Mouse (Mus musculus) thymus, adult 2 months (tissue): ENCODE data around the gene Pmp22.

Experiments
- CTCF ChIP-seq: fragments of 200-500 bp; IDR thresholded peaks from 2 replicates; pipeline ENCODE4 v1.5.1; 2012; ENCODE audit warnings: mild to moderate bottlenecking, control low read depth, low read length, moderate library complexity, borderline replicate concordance; ENCODE audit not compliant: control insufficient read depth, poor library complexity, insufficient read depth; ENCODE audit errors: extremely low read depth
- POLR2A ChIP-seq: fragments of 200-500 bp; IDR thresholded peaks from 2 replicates; pipeline ENCODE4 v1.6.1; 2012; ENCODE audit warnings: mild to moderate bottlenecking, low read length, control low read depth, moderate library complexity; ENCODE audit not compliant: control insufficient read depth, poor library complexity, insufficient read depth; ENCODE audit errors: extremely low read depth

DNA sequence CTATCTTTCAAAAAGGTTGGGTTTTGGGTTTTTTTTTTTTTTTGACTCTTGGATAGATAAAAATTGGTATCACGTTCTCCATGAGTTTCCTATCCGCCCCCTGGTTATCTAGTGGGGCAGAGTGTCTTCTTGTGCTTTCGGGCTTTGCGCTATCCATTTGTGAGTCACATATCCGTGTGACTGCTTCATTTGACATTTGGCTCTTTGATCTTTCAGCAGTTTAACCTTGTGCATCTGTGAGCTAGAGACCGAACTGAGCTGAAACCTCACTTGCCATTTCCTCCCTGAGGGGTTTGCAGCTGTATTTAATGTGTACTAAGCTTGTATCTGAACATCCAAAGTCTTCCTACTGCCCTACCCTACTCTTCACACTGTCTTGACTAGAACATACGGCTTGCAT, 17.8 kb downstream of the Pmp22 start:
- TF ChIP-seq POLR2A (no peak), CTCF (no peak)
